Mouse (Mus musculus) gastrocnemius, postnatal 25 days (tissue): ENCODE data around the gene Hsph1. TPM values are rescaled to one million over a fixed set of nuclear protein-coding genes. Genes with fewer than 3 reads are reported as not detected.
A peak's percentile ranks its signal among the peaks of the same experiment; 100 is the strongest.

ENCODE experiments used
- DNase-seq: peaks from one replicate; pipeline ENCODE4 v3.0.0; 2022
- long read RNA-seq, 2 experiments: library from polyadenylated mRNA; stranded (forward); transcript quantifications; one replicate each; pipeline ENCODE4 v2.0.0; 2021
- total RNA-seq, 2 experiments: library from RNA; stranded (reverse); gene quantifications; 1 replicate in 1 of 2; 2 replicates in 1 of 2; pipeline ENCODE4 v1.2.3; 2021

Hsph1 gene
- 10 to 100 TPM; 61.7 to 64.2 TPM for total RNA-seq
- long read RNA-seq, experiment 1, transcript Hsph1-211 (18 exons, 3,802 nt) = major isoform, 10 of 20 reads
- long read RNA-seq, experiment 1, partial matches to known transcripts = 3 of 20 reads
- long read RNA-seq, experiment 1, other reads (novel, unspliced or antisense) = 6 of 20 reads
- long read RNA-seq, experiment 2, transcript Hsph1-211 (18 exons, 3,802 nt) = major isoform, 33 of 44 reads
- long read RNA-seq, experiment 2, partial matches to known transcripts = 5 of 44 reads
- long read RNA-seq, experiment 2, other reads (novel, unspliced or antisense) = 3 of 44 reads

DNA sequence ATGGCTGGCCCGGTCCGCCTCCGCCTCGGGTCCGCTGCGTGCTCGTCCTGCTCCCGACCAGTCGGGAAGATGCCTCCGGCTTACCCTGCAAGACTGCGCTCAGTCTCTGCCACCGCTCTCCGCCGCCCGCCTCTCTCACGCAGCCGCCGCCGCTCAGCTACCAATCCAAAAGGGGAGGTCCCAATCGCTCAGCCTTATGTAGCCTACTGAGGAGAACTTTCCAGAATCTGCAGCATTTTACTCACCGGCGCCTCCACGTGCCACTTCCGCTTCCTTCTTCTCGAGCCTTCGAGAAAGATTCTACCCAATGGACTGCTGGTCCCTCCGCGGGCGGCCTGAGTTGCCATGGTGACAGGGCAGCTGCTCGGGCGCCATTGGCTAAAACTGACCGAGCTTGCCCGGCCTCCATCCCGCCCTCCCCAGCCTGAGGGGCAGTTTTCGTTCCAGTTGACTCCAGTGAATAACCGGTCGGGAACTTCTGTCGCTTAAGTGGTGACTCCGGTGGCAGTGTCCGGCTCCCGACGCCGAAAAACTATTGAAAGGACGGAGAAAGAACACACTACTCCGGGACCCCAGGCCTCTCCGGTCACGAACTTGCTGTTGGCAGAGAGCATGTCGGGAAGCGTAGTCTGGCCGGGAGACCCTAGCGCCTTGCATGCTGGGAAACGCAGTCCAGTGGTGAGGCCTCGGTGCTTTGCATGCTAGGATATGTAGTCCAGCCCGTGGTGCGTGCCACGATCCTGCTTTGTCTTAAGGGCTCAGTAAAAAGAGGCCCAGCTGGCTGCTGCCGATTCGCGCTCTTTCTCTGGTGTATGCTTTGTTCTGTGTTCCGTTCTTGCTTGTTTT lies at the start of gene Hsph1:
Gene Hsph1, minus strand, starts transcription at position 302 of the 846 bp plus-strand sequence.
- peak; percentile 98 for DNase-seq

DNA sequence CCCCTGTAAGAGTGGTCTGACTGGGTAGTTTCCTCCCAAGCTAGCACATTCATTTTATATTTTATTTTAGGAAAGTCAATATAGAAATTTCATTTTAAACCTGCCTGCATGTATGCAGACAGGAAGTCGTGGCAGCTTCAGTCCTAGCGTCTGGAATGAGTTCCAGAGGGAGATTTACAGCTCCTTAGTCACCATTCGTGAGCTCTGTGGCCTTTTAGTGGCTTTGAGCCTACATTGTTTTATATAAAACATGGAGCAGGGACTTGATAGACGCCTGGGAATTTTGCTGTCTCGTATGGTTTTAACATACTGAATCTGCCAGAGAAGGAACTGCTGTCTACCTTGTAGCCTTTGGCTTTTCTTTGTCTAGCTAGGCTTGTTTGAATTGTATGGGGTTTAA lies 44.8 kb upstream of the Hsph1 start:
- DNase-seq = no peak

DNA sequence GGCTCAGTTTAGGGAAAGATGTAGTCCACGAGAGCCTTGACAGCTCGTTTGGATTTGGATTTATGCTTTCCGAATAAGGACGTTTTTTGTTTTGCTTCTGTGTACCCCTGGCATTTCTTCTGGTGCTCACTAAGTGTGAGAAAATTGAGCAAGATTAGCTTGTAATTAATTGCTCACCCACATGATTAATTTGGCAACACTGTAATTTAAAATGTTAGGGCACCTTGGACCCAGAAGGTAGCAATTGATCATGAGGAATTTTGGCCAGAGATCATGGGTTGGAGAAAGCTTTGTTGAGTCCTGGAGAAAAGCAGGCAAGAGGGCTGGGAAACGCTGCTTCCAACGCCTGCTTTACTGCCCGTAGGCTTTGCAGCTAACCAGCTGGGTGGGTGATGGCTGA lies 43.7 kb upstream of the Hsph1 start:
- DNase-seq = no peak

DNA sequence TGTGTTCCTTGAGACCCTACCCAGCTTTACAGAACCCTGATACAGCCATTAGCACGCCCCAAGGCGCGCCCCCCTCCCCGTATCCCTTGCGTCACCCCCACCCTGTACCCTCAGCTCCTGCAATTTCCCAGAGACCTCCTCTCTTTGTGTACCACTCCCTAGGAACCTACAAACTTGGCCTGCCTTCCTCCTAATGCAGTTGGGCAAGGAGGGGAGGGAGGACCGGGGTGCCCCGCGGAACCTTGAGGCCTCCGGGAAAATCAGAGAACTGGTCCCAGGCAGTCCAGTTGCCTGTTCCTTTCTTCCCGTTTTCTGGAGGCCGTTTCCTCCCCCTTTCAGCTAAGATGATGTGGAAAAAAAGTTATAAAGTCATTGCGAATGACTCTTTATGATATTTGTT lies 43.2 kb upstream of the Hsph1 start:
- no peak for DNase-seq

DNA sequence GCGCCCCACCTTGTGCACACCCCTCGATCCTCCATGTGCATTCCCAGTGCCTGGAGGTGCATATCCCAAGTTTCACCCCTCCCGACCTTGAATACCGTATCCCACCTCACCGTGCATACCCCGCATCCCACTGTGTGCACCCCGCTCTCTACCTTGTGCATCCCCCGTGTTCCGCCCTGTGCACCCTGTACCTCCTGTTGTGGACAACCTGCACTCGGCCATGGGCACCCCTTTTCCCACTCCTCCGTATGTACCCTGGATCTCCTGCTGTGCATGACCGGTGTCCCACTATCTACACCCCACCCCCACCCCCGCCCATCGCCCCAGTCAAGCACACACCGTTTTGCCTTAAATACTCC lies 42.8 kb upstream of the Hsph1 start:
- DNase-seq = no peak

DNA sequence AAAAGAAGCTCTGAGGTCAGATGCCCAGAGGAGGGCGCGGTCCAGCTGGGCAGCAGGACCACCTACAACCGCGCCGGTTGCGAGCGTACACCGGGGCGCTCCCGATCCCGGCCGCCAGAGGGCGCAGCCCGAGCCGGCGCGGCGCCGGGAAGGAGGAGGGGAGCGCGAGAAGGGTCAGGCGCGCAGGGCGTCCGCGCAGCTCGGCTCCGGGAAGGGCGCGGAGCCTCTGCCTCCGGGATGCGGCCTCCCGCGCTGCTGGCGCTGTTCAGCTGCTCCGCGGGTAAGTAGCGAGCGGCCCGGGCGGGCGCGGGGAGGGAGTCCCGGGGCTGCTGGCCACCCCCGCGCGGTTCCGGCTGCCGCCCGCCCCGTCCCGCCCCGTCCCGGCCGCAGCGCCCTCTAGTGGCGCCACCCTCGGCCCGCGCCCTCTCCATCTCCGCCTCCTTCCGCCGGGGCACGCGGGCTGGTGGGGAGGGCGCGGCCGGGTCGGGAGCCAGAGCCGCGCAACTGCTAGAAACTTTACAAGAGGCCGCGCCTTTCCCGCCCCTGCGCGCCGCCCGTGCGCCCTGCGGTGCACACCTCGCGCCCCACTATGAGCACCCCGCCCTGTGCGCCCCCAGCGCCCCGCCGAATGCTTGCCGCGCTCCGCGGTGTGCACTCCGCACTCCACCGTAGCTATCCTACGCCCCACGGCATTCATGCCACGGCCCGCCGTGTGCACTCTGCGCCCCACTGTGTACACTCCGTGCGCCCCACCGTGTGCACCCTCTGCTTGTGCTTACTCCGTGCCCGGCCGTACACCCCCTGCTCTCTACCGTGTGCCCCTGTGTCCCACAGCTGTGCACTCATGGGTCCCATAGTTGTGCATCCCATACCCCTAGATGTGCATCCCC lies 42.2 kb upstream of the Hsph1 start, which contains the start of gene B3glct:
Gene B3glct, plus strand, starts transcription at position 131 of the 890 bp plus-strand sequence.
- peak; percentile 84 for DNase-seq

DNA sequence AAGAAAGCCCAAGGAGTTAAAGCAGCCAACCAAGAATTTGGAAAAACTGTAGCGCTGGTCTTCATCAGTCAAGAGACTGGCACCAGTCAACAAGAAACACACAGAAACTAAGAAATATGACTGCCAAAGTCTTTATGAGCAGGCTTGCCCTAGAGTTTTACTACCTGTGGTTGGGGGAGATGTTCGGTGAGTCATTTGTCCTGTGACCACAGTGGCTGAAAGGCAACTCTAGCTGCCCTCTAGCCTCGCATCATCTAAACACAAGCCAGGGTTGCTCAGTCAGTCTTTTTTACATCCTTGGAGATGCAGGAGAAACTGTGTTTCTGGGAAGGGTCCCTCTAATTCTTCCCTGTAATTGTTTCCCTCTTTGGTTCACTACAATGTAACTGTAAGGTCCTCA lies 41.0 kb upstream of the Hsph1 start:
- DNase-seq = no peak

DNA sequence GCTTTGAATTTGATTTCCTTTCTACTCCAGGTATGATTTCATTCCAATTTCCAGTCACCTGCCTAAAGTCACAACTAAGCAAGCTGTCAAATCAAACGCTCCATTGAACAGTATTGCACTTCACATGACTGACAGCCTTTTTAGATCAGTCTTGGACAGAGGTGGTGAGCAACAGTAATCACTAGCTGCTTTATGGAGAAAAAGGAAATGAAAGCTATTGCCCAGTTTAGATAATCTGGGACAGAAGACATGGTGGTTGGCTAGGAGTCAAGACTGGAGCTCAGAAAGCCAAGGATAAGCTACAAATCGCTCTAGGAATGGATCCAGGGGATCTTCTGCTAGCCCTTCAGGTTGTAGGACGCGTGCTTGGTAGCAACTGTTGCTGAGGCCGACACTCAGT lies 27.2 kb upstream of the Hsph1 start:
- no peak for DNase-seq

DNA sequence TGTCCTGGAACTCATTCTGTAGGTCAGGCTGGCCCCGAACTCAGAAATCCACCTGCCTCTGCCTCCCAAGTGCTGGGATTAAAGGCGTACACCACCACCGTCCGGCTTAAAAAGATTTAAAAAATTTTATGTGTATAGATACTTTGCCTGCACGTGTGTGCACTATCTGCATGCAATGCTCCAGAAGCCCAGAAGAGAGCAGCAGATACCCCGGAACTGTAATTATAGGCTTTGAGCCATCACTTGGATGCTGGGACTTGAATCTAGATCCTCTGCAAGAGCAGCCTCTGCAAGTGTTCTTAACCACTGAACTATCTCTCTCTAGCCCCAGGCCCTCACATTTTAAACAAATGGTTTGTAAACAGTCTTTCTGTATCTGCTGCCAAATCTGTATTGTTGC lies 26.8 kb upstream of the Hsph1 start:
- no peak for DNase-seq

DNA sequence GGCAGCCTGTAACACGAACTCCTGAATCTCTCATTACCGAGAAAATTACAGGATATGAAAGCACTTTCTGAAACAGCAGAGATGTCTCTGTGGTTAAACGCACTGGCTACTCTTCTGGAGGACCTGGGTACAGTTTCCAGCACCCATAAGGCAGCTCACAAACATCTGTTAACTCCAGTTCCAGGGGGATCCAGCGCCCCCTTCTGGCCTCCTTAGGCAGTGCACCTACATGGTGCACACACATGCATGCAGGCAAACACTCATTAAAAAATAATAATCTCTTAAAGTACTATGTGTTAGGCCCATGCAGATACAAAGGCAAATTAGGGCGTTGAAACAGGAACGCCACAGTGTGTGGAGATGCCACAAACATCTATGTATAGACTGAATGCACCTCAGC lies 25.3 kb upstream of the Hsph1 start:
- DNase-seq = no peak

DNA sequence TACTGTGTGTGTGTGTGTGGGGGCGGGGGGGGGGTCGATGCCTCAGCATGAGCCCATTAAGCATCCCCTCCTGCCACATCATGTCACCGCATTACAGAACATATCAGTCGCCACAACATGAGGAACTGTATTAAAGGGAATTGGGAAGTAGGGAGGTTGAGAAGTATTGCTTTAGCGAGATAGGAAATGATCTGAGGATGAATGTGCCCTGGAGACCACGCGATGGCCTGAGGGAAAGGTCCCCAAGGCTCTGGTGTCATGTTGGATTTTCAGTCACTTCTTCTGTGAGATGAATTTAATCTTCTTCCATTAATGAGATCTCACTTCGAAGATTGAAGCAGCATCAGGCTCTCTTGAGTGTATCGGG lies 23.2 kb upstream of the Hsph1 start:
- DNase-seq = no peak

DNA sequence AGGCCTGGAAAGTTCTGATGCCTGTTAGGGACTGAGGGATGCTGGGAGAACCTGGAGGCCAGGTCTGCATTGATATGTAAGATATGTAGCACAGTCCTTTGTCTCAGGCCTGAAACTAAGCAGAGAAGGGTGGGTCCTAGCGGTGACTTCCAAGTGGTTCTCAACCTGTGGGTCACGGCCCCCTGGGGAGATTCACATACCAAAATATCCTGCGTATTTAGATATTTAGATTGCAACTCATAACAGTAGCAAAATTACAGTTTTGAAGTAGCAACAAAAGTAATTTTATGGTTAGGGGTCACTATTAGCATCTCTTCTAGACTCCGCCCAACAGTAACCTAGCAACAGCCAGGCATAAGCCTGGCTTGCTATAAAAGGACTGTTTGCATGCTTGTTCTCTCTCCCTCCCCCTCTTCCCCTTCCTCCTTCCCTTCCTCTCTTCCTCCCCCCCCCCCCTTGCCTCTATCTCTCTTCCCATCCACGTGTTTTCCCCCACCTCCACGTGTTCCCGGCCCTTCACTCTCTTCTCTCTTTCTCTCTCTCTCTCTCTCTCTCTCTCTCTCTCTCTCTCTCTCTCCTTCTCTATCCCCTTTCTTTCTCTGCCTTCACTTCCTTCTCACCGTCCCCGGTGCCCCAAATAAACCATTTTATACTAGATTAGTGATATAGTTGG lies 22.7 kb upstream of the Hsph1 start:
- no peak for DNase-seq

DNA sequence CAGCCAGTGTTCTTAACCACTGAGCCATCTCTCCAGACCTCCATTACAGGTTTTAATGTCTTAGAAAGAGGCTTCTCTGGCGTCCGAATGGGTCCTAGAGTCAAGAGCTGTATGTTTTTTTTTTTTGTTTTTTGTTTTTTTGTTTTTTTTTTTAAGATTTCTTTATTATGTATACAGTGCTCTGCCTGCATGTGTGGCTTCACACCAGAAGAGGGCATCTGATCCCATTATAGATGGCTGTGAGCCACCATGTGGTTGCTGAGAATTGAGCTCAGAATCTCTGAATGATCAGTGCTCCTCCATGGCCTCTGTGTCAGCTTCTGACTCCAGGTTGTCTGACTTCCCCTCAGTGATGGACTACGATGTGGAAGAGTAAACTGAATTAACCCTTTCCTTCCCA lies 21.8 kb upstream of the Hsph1 start:
- no peak for DNase-seq

DNA sequence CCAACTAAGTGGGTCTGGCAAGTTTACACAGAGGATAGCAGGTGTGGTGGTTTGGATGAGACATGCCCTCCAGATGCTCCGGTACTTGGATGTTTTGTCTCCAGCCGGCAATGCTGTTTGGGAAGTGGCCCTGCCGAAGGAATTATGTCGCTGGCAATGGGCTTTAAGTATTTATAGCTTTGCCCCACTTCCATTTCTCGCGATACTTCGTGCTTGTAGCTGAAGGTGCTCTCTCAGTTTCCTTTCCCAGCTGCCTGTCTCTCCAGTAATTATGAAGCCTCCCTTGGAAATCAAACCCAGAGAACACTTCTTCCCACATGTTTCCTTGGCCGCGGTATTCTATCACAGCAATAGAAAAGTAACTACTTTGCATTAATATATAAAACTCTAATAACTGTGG lies 19.5 kb upstream of the Hsph1 start:
- DNase-seq = no peak

DNA sequence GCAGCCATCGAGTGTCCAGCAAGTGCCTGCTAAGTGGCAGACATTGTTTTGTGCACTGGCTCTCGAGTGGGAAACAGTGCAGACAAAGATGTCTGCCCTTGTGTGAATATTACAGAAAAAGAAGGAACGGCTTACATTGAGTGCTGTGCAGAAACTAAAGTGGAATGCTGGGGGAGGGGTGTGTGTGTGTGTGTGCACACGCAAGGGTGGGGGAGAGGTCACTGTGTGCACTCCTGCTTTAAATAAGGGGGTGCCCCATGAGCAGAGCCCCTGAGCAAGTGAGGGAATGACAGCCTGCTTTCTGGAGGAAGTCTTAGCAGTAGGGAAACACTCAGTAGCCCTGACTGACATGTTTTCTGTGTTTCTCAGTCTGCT lies 14.0 kb upstream of the Hsph1 start:
- no peak for DNase-seq

DNA sequence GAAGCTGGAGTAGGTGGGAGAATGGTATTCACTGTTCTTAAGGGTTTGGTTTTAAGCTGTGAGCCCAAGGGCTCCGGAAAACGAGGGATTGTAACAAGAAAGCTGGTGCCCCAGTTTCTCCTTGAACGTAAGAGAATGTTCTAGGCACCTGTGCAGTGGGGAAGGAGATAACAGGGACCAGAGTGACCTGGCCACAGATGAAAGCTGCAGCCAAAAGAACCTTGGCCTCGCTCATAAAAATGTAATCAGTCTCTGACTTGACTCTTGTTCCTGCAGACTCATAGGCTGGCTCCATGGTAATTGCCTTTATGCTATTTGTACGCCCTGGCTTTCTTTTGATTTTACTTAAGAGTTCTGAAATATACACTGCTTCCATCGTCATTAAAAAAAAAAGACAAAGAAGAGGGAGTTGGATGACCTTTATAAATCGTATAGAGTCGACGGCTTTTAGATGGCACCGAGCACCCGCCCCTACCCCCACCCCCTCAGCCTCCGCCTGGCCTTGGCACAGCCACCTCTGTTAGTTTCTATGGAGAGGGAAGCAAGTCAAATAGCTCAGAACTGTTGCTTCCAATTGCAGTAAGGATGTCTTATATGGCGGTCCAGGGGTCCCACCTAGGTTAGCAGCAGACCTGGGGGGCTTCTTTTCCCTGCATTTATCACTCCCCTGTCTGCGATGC lies 13.5 kb upstream of the Hsph1 start:
- no peak for DNase-seq

DNA sequence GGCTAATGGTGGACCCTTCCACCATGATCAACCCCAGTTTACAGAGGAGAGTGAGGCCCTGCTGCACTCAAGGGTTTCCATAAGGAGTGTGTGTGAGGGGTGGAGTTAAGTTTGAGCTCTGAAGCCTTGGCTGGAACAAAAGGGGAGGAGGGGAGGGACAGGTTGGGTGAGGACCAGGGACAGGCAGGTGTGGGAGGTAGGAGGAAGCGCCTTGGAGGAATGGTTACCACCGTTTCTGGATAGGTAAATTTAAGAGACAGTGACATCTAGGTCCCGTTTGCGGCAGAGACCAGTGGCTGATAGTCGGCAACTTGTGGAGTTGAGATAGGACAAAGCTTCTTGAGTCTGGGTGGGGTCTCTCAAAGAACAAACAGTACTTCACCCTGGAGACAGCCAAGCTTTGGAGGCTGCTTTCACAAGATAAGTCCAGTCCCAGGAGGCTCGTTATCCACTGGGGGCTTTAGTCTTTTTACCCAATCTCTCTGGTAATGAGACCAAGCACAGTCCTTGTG lies 12.8 kb upstream of the Hsph1 start:
- DNase-seq = no peak

DNA sequence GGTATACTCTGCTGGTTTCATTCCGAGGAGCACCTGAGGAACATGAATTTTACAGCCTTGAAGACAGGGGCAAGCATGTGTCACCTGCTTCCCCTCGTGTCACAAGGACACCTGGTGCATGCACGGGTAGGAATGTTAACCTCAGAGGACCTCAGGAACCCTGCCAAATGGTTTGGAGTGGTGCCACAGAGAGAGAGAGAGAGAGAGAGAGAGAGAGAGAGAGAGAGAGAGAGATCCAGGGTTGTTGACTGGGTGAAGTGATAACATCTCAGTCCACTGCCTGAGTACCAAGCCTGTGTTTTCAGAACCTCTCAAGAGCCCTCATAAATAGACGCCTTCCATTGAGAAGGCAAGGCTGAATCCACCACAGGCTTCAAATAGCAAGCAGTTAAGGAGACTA lies 12.0 kb upstream of the Hsph1 start:
- no peak for DNase-seq

DNA sequence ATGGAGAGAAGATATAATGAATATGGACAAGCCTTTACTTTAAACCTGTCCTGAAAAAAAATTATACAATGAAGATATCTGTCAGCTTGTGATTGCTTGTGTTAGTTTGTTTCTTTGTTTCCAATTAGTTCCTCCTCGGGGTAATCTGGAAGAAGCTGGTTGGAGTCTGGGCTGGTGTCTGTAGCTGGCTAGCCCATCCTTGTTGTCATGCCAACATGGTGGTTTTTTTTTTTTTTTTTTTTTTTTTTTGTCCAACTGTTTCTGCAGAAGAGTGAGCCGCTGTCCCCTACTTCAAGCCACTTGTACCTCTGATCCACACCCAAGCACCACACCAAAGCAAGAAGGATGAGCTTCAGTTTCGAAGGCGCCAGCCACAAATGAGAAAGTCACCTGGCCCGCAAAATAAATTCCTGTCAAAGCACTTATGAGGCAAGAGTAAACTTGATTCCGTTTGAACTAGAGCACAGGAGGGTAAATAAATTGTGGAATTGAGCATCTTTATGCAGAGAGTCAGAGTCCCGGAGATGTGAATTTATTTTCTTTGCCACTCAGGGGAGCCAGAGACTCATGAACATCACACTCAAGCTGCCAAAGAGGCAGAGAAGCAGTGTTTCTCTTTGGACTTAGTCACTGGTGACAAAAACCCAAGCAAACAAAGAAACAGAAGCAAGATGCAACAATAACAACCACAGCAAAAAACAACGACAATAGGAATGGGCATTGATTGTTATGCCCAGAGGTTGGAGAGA lies 11.4 kb upstream of the Hsph1 start:
- no peak for DNase-seq

DNA sequence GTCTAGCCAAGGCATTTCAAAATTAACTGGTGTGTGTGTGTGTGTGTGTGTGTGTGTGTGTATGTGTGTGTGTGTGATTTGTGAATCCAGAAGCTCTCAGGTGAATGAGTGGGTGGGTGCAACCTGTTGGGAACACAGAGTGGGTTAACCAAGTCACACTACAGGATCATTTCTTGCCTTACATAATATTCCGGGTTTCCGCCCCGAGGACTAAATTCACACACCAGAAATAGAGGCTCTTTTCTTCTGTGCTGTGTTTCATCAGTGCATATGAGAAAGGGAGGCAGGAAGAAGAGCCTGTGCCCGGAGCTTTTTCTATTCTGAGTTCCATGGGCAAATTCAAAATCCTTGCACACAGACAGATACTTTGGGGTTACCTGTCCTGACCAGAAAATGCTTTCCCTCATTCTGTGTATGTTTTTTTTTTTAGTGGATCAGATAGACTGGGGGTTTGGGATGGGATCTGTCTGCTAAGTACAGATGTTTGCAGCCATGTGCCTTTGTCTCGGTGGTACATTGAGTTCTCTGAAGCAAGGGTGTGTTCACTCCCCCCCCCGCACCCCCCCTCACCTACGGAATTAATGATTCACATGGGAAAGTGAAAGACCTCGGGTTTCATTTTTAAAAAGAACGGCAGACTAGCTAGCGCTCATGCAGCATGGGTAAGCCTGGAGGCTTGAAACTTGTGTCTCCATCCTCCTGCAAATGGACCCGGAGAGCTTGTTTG lies 6.8 kb upstream of the Hsph1 start:
- DNase-seq = no peak
